Mouse (Mus musculus): ENCODE results near the gene Adam11.

DNA sequence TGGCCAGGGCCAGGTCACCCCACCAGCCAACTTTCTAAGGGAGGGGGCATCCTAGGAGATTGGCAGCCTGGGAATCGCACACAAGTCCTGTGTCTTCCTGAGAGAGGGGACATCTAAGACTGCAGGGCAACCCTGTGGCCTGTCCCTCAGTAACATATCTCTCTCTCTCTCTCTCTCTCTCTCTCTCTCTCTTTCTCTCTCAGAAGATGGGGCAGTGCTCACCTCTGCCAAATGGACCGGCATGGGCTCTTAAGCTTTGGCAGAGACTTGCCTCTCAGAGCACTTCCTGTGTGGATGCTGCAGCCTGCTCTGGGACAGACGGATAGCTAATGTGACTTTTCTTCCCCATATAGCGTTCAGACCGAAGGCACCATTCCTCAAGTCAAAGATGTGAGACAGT is 18.4 kb upstream of the Adam11 start:
- TF ChIP-seq POLR2A (IDR thresholded peaks at IDR 0.05; ENCODE audit: control insufficient read depth, extremely low read depth, insufficient read depth, low read length, poor library complexity), result no peak
- TF ChIP-seq CTCF (IDR thresholded peaks at IDR 0.05; ENCODE audit: borderline replicate concordance, control insufficient read depth, extremely low read depth, insufficient read depth, low read length, poor library complexity), result no peak

Data from thymus, adult 2 months (tissue).